Mouse (Mus musculus) common myeloid progenitor, adult 5-6 weeks (primary cell): ENCODE measurements around the gene Cntln. TPM values are rescaled to one million over a fixed set of nuclear protein-coding genes. Genes with fewer than 3 reads are reported as not detected.

Experiments
- ATAC-seq: replicated peaks from 2 replicates; pipeline ENCODE4 v1.8.0; 2016; ENCODE audit warnings: low read depth, mild to moderate bottlenecking, moderate TSS enrichment, inconsistent platforms; ENCODE audit not compliant: poor library complexity, severe bottlenecking
- total RNA-seq: library from RNA; stranded (forward); fragments of 200-1000, 187-1606 nt; gene quantifications from 2 replicates; pipeline ENCODE4 v1.2.3, GENCODE M21; 2017

The Cntln gene
- total RNA-seq: 50.3 and 62.0 TPM in 2 replicates

DNA sequence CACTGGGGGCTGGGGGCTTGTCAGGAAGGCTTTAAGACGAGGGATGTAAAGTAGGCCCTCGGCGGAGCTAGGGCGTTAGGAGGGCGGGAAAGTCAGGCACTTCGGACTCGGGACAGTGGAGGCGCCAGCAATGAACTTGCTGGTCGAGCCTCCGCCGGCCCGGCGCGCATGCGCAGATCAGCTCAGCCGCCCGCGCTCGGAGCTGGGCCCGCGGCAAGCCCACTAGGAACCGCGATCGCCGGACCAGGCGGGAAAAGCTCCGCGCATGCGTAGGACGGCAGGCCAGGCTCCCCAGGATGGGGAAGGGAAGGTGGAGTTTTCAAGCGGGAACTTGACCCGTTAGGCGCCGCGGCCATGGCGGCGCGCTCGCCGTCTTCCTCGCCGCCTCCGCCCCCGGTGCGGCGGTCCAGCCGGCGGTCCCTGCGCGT is at the start of gene Cntln:
Gene Cntln (plus strand): TSS at position 199 of the 428 bp plus-strand sequence.
- peak; percentile 84 for ATAC-seq

GRCm38 (mm10) chr4:84836979-84837378 is 47.1 kb upstream of the Cntln start:
- peak; percentile 71; the same call in 1 of the 2 replicates for ATAC-seq

GRCm38 (mm10) chr4:84838545-84838944 is 45.6 kb upstream of the Cntln start:
- ATAC-seq: no peak

DNA sequence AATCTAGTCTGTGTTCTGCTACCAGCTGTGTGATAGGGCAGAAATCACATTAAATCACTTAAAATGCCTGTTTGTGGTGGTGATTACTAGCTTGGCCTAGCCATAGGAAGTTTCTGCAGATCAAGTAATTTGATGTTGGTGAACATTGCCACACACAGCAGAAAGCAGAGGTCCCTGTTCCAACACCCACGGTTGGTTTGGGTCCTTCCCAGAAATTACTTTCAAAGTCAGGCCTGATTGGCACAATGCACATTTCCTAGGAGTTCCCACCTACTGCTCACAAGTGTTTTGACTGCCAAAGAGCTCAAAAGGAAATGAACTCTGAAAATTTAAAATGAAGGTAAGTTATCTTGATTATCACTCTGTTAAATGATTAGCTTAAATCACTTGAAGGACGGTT is 44.6 kb upstream of the Cntln start:
- ATAC-seq: no peak

DNA sequence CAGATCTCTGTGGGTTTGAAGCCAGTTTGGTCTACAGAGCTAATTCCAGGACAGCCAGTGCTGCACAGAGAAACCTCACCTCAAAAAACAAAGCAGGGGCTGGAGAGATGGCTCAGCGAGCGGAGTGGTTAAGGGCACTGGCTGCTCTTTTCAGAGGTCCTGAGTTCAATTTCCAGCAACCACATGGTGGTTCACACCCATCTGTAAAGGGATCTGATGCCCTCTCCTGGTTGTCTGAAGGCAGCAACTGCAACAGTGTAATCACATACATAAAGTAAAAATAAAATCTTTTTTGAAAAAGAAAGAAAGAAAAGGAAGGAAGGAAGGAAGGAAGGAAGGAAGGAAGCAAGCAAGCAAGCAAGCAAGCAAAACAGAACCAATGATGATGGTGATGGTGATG is 26.5 kb upstream of the Cntln start:
- ATAC-seq: no peak

DNA sequence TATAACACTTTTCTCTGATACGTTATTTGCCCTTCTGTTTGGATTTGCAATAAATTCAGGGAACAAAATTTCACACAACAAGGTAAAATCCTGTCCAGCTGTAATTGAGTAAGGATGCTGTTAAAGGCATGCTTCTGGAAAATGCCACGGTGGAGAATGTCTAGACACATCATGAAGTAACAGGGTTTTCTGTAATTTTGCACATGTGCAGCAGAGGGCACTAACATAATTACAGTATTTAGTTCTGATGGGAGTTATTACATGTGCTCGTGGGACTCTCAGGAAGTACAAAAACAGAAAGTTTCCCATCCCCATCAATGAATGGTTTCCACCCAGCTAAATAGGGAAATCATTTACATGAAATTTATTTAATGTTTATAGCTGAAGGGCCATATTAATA is 7.8 kb upstream of the Cntln start:
- peak; percentile 97 for ATAC-seq

GRCm38 (mm10) chr4:84883646-84884045 is 463 bp upstream of the Cntln start:
- ATAC-seq: no peak

DNA sequence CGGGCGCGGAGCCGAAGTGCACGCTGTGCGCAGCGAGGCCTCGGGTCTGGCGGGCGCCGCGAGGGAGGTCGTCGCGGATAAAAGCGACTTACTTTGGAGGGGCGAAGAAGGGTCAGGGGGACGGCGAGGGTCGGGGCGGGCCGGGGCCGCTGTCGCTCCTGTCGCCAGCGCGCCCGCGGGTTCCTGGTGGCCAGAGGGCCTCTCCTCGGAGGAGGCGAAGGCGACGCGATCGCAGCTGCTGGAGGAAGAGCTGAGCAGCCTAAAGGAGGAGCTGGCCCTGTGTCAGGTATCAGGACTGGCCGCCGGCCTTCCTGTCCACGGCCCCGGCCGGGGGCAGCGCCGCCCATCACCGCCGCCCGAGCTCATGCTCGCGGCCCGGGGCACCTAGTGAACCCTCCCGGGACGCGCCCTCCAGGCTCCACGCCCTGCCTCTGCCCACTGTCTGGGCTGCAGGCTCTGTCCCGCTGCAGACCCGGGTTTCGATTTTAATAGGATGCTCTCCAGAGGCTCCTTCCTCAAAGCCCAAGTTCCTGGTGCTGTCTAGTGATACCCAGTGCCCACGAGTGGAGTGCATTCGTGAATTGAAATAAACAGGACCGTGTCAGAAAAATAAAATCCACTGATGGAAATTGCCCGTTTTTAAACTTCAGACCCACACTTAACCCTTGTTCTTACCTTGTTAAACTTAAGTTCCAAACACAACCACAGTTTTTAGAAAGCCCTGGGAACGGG is 596 bp downstream of the Cntln start:
- ATAC-seq: peak; percentile 64

DNA sequence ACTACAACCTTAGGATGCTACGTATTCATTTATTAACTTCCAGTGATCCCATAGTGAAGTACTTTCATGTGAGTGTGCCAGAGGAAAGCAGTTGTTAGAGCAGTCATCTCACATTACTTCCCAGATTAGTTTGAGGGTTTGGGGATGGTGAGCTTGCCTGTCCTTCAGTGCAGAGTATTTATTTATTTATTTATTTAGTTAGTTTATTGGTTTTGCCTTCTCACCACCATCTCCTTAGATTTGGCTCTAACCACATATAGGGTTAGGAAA is 1.1 kb downstream of the Cntln start:
- 0 out of 2 replicates have a peak, but pooled peaks have one; percentile 1 for ATAC-seq

DNA sequence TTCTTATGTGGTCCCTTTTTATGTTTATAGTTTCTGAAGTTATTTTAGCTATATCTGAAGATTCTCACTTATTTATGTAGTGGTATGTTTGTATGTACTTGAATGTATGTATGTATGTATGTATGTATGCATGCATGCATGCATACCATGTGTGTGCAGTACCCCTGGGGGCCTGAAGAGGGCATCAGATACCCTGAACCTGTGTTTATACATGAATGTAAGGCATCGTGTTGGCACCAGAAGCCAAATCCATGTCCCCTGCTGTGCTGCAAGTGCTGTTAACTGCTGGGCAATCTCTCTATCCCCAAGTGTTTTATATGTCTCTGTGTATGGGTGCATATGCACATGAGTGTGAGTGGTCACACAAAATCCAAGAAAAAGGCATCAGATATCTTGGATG is 34.3 kb downstream of the Cntln start:
- ATAC-seq: no peak

GRCm38 (mm10) chr4:84934342-84934929 is 50.3 kb downstream of the Cntln start:
- 0 out of 2 replicates have a peak, but pooled peaks have one; percentile 32 for ATAC-seq

- no peak for ATAC-seq
Measured at GRCm38 (mm10) chr4:84942059-84942458, 58.0 kb downstream of the Cntln start.

GRCm38 (mm10) chr4:84942651-84943050 is 58.5 kb downstream of the Cntln start:
- ATAC-seq: no peak

DNA sequence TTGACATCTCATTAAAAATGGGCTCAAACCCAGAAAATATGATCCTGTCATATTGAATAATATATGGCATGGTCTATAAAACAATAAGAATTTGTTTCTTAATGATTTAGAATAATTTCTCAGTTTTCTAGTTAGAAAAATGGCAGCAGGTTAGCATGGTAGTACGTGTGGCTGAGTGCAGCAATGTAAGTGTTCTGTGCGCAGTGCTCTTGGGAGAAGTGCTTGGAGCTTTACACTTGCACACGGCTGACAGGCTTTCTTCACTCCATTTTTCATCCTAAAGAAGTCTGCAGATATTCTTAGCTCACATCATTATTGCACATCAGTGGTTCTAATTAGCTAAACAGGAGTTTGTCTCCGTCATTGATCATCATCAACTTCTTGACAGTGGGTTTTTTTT is 60.0 kb downstream of the Cntln start:
- no peak for ATAC-seq

DNA sequence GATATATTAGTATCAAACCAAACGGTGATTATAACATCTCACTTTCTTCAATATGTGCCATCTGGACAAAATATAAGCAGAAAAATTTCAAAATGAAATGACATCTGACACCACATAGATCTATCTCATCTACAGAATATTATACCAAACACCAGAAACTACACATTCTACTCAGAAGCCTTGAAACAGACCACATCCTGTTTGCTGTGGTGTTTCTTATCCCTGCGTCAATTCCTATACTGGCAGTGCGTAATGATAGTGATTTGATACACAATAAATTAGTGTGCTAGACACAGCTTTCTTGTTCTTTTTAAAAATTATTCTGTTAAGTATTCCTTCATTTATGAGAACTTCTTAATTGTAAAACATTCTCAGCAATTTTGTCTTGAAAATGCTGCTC is 62.3 kb downstream of the Cntln start:
- ATAC-seq: 0 out of 2 replicates have a peak, but pooled peaks have one; percentile 22

- peak; percentile 94 for ATAC-seq
Measured at GRCm38 (mm10) chr4:84976875-84977646, 93.0 kb downstream of the Cntln start.

DNA sequence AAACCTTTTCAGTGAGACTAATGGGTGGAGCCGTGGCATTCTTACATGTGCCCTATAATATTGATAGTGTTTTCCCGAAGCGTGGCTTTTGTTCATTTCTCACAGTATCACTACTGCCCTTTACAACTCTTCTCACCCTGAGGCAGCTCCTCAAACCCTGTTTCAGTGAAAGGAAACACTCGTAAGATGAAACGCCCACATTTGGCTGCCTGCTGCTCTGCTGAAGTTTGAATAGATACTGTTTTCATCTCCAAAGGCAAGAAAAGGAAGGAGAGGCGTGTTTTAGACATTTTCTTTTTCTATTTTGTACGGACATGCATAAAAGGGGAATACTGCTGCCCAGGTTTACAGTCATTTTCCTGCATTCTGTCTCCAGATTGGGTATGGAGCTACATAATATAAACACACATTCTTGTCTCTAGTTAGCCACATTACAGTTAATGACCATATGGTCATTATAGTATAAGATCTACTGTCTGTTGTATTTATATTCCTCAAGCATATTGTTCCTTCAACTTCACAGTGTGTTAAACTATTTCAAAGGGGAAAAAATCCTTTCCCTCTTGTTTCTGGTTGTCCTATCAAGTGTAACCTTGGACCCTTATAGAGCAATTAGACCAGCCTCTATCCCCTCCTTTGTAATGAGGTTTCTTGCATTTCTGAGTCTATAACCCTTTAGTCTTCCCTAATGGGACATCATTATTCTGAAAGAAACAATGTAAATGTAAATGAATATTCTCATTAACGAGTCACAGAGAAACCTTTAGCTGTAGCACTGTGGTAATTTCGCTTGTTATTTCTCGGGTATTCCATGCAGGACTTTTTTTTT is 111.6 kb downstream of the Cntln start:
- no peak for ATAC-seq

GRCm38 (mm10) chr4:85005581-85005980 is 121.5 kb downstream of the Cntln start:
- no peak for ATAC-seq

DNA sequence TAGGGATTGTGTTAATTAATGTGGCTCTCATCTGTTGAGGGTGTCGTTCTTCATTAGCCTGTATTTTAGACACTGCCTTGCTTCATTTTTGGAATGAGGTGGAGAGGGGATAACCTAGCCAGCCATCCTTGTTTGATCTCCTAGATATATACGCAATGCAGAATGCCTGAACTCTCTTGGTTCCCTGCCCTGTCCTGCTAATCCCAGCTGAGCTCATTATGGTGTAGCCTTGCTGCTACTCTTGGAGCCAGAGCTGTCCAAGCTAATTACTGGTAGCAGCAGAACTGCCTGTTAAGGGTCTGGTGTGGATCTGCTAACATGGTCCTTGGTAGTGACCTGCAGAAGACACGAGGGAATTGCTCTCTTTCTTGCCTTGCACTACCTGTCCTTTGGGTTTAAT is 122.7 kb downstream of the Cntln start:
- no peak for ATAC-seq

DNA sequence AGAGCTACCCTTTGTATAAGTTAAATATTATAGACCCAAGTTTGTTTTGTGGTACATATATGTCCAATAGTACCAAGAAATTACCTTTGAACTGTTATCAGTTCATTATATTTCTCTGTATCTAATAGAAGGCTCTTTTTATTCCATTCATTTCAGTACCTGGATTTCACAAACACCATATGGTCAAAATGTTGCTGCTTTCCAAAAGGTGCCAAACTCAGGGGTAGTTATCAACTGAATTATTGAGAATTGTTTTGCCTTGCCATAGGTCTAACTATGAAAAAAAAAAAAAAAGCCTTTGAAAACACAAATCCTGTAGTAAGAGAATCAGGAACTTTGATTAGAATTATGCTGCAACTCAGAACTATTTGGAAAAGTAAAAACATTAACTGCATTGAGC is 126.7 kb downstream of the Cntln start:
- ATAC-seq: no peak
